Mouse (Mus musculus) midbrain, embryonic 10.5 days (tissue): Measurements from ENCODE around the gene Gm7102. TPM values are rescaled to one million over a fixed set of nuclear protein-coding genes. Genes with fewer than 3 reads are reported as not detected.
"Not testable (repeated sequence)": the region's sequence is repeated elsewhere in the genome, so short reads cannot be mapped to it uniquely, and the experiment has no call there.

Experiments
- DNase-seq: peaks from one replicate; pipeline ENCODE4 v3.0.0-alpha.2; 2017; ENCODE audit warnings: low spot score
- H3K27ac ChIP-seq: fragments of 300-500 bp; sonication (generic); replicated peaks from 2 replicates; pipeline ENCODE4 v1.5.1; 2016; ENCODE audit warnings: mild to moderate bottlenecking
- H3K27me3 ChIP-seq: fragments of 300-500 bp; sonication (generic); 2 replicates; pipeline ENCODE4 v1.6.1; 2016; ENCODE audit warnings: low read depth, mild to moderate bottlenecking; ENCODE audit not compliant: poor library complexity, severe bottlenecking
- H3K36me3 ChIP-seq: fragments of 300-500 bp; sonication (generic); 2 replicates; pipeline ENCODE4 v1.6.1; 2016; ENCODE audit warnings: mild to moderate bottlenecking, moderate library complexity
- H3K4me1 ChIP-seq: fragments of 300-500 bp; sonication (generic); 2 replicates; pipeline ENCODE4 v1.6.1; 2016
- H3K4me3 ChIP-seq: fragments of 300-500 bp; sonication (generic); 2 replicates; pipeline ENCODE4 v1.5.1; 2016; ENCODE audit warnings: mild to moderate bottlenecking, moderate library complexity
- H3K9me3 ChIP-seq: fragments of 300-500 bp; sonication (generic); replicated peaks from 2 replicates; pipeline ENCODE4 v1.6.1; 2016; ENCODE audit warnings: mild to moderate bottlenecking
- WGBS: fragments of 180-500 bp; shearing (Covaris S2); methylation state at CpG from one replicate; pipeline ENCODE4 v1.1.7; 2016; 5-methylcytosine and 5-hydroxymethylcytosine counted together
- polyA plus RNA-seq: library from polyadenylated mRNA; unstranded; fragments of >200 nt; fragmentation: Nextera tagmentation; extraction: Ambion mirVana; gene quantifications from 2 replicates; pipeline ENCODE4 v1.2.1, GENCODE M21; 2016

Gene Gm7102
- polyA plus RNA-seq, result 0.09 and 0.19 TPM in 2 replicates

GRCm38 (mm10) chr19:61175756-61176324 is at the start of gene Gm7102:
TSS of gene Gm7102 (minus strand) at chr19:61176309.
- DNase-seq, result peak; percentile 20

GRCm38 (mm10) chr19:61224678-61225525 is 48.8 kb upstream of the Gm7102 start:
- Histone ChIP-seq H3K4me3 (peak overlapping the region; percentile 69), H3K36me3 (no peaks in the 10 kb centered on the region), H3K9me3 (peaks cover 25% of the 10 kb centered on the region), H3K27me3 (no peaks in the 10 kb centered on the region), H3K4me1 (peaks cover 27% of the 10 kb centered on the region), H3K27ac (peak overlapping the region; percentile 88)
- peak; percentile 19 for DNase-seq
- 26% methylated on average over 53 of the region's 53 CpGs for WGBS

More at GRCm38 (mm10) chr19:61175756-61176324, at the start of gene Gm7102:
- WGBS, result 30% methylated on average over 39 of the region's 39 CpGs
- Histone ChIP-seq H3K27ac (no peak within 1 kb of the TSS), H3K4me3 (peak within 1 kb of the TSS; percentile 48), H3K36me3 (no peaks in the 10 kb centered on the region), H3K27me3 (peaks cover 7% of the 10 kb centered on the region; the same call in 1 of the 2 replicates), H3K4me1 (no peaks in the 10 kb centered on the region), H3K9me3 (peaks cover 8% of the 10 kb centered on the region)

- no peaks in the 10 kb centered on the region for H3K36me3 ChIP-seq
- peaks cover 27% of the 10 kb centered on the region for H3K4me1 ChIP-seq
- peaks cover 25% of the 10 kb centered on the region for H3K9me3 ChIP-seq
- no peak for DNase-seq
- H3K27ac ChIP-seq, result no peak overlapping the region
- H3K4me3 ChIP-seq, result no peak overlapping the region
- H3K27me3 ChIP-seq, result no peaks in the 10 kb centered on the region
- WGBS, result 92% methylated on average over 6 of the region's 6 CpGs
Measured at GRCm38 (mm10) chr19:61223706-61224328, 47.7 kb upstream of the Gm7102 start.

DNA sequence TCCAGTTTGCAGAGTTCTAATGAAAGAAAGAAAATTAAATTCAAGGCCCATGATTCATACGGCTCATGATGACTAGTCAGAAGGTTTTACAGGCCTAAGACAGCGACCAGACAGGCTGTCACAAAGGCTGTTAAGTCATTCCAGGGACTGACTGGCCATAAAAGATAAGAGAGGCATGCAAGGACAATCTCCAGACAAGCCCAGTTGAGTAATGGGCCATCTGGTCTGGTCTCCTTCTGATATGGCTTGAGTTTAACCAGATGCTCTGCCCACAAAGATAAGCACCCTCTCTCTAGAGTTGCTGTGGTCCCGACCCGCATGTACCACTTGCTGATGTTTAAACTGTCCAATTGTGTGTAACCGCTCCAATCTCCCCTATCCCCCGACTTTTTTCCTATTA is 31.4 kb upstream of the Gm7102 start:
- 87% methylated on average over 6 of the region's 6 CpGs for WGBS
- not testable (repeated sequence) for H3K4me1 ChIP-seq, DNase-seq

GRCm38 (mm10) chr19:61199836-61200235 is 23.7 kb upstream of the Gm7102 start:
- 0 out of 2 replicates have a peak, but pooled peaks cover 4% of the 10 kb centered on the region for H3K9me3 ChIP-seq
- DNase-seq, result peak; percentile 27
- 25% methylated on average over 10 of the region's 10 CpGs for WGBS

More for the DNA sequence above, 31.4 kb upstream of the Gm7102 start:
- H3K36me3 ChIP-seq, H3K9me3 ChIP-seq, H3K4me3 ChIP-seq, H3K27me3 ChIP-seq, H3K27ac ChIP-seq: not testable (repeated sequence)

GRCm38 (mm10) chr19:61199316-61199715 is 23.2 kb upstream of the Gm7102 start:
- Histone ChIP-seq H3K4me1 (no peaks in the 10 kb centered on the region), H3K27me3 (no peaks in the 10 kb centered on the region), H3K27ac (no peak overlapping the region), H3K9me3 (0 out of 2 replicates have a peak, but pooled peaks cover 4% of the 10 kb centered on the region), H3K36me3 (no peaks in the 10 kb centered on the region), H3K4me3 (no peak overlapping the region)
- peak; percentile 91 for DNase-seq
- WGBS, result 17% methylated on average over 13 of the region's 13 CpGs

More at GRCm38 (mm10) chr19:61199836-61200235, 23.7 kb upstream of the Gm7102 start:
- Histone ChIP-seq H3K4me1 (no peaks in the 10 kb centered on the region), H3K27ac (no peak overlapping the region), H3K36me3 (no peaks in the 10 kb centered on the region), H3K27me3 (no peaks in the 10 kb centered on the region), H3K4me3 (no peak overlapping the region)

DNA sequence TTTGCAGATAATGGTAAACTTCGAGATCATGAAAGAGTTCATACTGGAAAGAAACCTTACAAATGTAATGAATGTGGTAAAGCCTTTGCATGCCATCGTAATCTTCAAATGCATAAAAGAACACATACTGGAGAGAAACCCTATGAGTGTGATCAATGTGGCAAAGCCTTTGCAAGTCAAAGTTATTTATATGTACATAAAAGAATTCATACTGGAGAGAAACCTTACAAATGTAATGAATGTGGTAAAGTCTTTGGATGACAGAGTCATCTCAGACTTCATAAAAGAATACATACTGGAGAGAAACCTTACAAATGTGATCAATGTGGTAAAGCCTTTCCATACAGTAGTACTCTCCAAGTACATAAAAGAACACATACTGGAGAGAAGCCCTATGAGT is 7.5 kb upstream of the Gm7102 start, which contains the start of gene Gm6020:
Gm6020 (plus strand) TSS at position 301 of the 400 bp plus-strand sequence.
- DNase-seq, H3K27ac ChIP-seq, H3K4me3 ChIP-seq, H3K36me3 ChIP-seq, H3K27me3 ChIP-seq, H3K4me1 ChIP-seq: not testable (repeated sequence)
- 87% methylated on average over 2 of the region's 2 CpGs for WGBS
- peaks cover 36% of the 10 kb centered on the region for H3K9me3 ChIP-seq

GRCm38 (mm10) chr19:61151701-61152420 is 24.2 kb downstream of the Gm7102 start:
- 7% methylated on average over 27 of the region's 27 CpGs for WGBS
- H3K4me1 ChIP-seq, result peaks cover 10% of the 10 kb centered on the region
- H3K27ac ChIP-seq, result peak overlapping the region; percentile 72
- no peaks in the 10 kb centered on the region for H3K9me3 ChIP-seq
- peaks cover 13% of the 10 kb centered on the region for H3K27me3 ChIP-seq
- DNase-seq, result peak; percentile 45
- H3K36me3 ChIP-seq, result no peaks in the 10 kb centered on the region
- H3K4me3 ChIP-seq, result peak overlapping the region; percentile 57

DNA sequence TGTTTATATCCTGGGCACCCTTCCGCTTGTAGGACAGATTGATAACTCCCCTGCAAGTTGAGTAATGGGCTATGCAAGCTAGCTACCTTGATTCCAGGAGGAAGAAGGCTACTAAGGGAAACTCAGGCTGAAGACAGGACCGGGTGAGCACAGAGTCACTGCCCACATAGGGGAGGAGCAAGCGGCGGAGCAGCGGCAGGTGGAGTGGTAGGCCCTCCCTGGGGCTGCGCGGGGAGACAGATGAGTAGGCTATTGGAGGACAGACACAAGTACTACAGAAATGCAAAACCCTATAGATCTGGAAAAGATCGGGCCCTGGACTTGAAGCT is 24.8 kb downstream of the Gm7102 start:
- H3K4me3 ChIP-seq, result peak overlapping the region; percentile 57
- WGBS, result 8% methylated on average over 8 of the region's 8 CpGs
- no peaks in the 10 kb centered on the region for H3K9me3 ChIP-seq
- DNase-seq, result peak; percentile 45
- peaks cover 13% of the 10 kb centered on the region for H3K27me3 ChIP-seq
- peak overlapping the region; percentile 72 for H3K27ac ChIP-seq
- H3K36me3 ChIP-seq, result no peaks in the 10 kb centered on the region
- H3K4me1 ChIP-seq, result peaks cover 10% of the 10 kb centered on the region

DNA sequence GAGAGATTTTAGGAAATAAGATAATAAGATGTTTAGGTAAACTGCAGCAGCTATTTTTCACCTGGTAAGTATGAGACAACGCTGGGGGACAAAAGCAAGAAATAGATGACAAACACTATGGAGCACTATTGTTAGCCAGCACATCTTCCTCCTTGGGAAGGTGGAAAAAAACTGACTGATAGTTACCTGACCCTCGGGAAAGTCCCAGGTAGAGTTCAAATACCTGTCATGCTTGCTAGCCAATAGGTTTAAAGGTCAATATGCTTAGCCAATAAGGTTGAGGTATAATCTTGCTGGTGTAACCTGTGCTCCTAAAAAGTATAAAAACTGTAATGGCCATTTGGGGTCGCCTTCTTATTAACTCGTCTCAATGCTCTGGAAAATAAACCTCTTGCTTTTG is 34.8 kb downstream of the Gm7102 start:
- H3K36me3 ChIP-seq, result peaks cover 6% of the 10 kb centered on the region; the same call in 1 of the 2 replicates
- no peaks in the 10 kb centered on the region for H3K27me3 ChIP-seq
- H3K9me3 ChIP-seq, result no peaks in the 10 kb centered on the region
- DNase-seq, result no peak
- H3K4me1 ChIP-seq, result peaks cover 17% of the 10 kb centered on the region
- H3K4me3 ChIP-seq, result peak overlapping the region; percentile 85
- 23% methylated on average over 4 of the region's 4 CpGs for WGBS
- peak overlapping the region; percentile 73 for H3K27ac ChIP-seq

- under 1% methylated on average over 18 of the region's 18 CpGs for WGBS
- DNase-seq, result peak; percentile 83
- Histone ChIP-seq H3K27me3 (no peaks in the 10 kb centered on the region), H3K4me3 (peak within 1 kb of the TSS; percentile 85), H3K4me1 (peaks cover 17% of the 10 kb centered on the region), H3K9me3 (no peaks in the 10 kb centered on the region), H3K36me3 (peaks cover 10% of the 10 kb centered on the region; the same call in 1 of the 2 replicates), H3K27ac (peak within 1 kb of the TSS; percentile 73)
Measured at GRCm38 (mm10) chr19:61140342-61141206, 35.5 kb downstream of the Gm7102 start, which contains the start of gene Zfp950. TSS of gene Zfp950 (minus strand) at chr19:61140840.
